Mouse (Mus musculus) v-Abl transformed pro-B cells (cell line): ENCODE data around the gene Smoc2.

ENCODE experiments used
- in situ Hi-C, 2 experiments: fragments of 400-800 bp; cut with MboI; formaldehyde crosslinking; loops; one replicate each; pipeline ENCODE4 v1.15.1; 2025; ENCODE audit not compliant: unreplicated experiment in 2 of 2

Gene Smoc2

GRCm38 (mm10) chr17:14273386-14273785 is 5.9 kb upstream of the Smoc2 start:
- in situ Hi-C loops: no loop called here

- in situ Hi-C loops: no loop called here
Measured at GRCm38 (mm10) chr17:14277310-14277709, 2.0 kb upstream of the Smoc2 start.

- in situ Hi-C loops: no loop called here
Measured at GRCm38 (mm10) chr17:14279966-14280300, 627 bp downstream of the Smoc2 start.

GRCm38 (mm10) chr17:14280425-14280833 is 1.1 kb downstream of the Smoc2 start:
- in situ Hi-C loops: no loop called here

GRCm38 (mm10) chr17:14288015-14288616 is 8.8 kb downstream of the Smoc2 start:
- in situ Hi-C loops: no loop called here

- in situ Hi-C loops: no loop called here
Measured at GRCm38 (mm10) chr17:14293617-14294016, 14.3 kb downstream of the Smoc2 start.

GRCm38 (mm10) chr17:14295146-14295545 is 15.8 kb downstream of the Smoc2 start:
- in situ Hi-C loops: no loop called here

GRCm38 (mm10) chr17:14300361-14300760 is 21.1 kb downstream of the Smoc2 start:
- in situ Hi-C loops: no loop called here

- in situ Hi-C loops: no loop called here
Measured at GRCm38 (mm10) chr17:14301491-14302344, 22.4 kb downstream of the Smoc2 start.

- in situ Hi-C loops: no loop called here
Measured at GRCm38 (mm10) chr17:14302356-14302755, 23.1 kb downstream of the Smoc2 start.

GRCm38 (mm10) chr17:14303722-14304121 is 24.4 kb downstream of the Smoc2 start:
- in situ Hi-C loops: no loop called here

GRCm38 (mm10) chr17:14309884-14310283 is 30.6 kb downstream of the Smoc2 start:
- in situ Hi-C loops: no loop called here

- in situ Hi-C loops: no loop called here
Measured at GRCm38 (mm10) chr17:14312440-14312839, 33.1 kb downstream of the Smoc2 start.

GRCm38 (mm10) chr17:14314308-14314707 is 35.0 kb downstream of the Smoc2 start:
- in situ Hi-C loops: no loop called here

GRCm38 (mm10) chr17:14316536-14316935 is 37.2 kb downstream of the Smoc2 start:
- in situ Hi-C loops: no loop called here

GRCm38 (mm10) chr17:14317439-14317838 is 38.1 kb downstream of the Smoc2 start:
- in situ Hi-C loops: no loop called here

GRCm38 (mm10) chr17:14326156-14326555 is 46.9 kb downstream of the Smoc2 start:
- in situ Hi-C loops: no loop called here

GRCm38 (mm10) chr17:14328037-14328436 is 48.7 kb downstream of the Smoc2 start:
- in situ Hi-C loops: no loop called here

GRCm38 (mm10) chr17:14330498-14330897 is 51.2 kb downstream of the Smoc2 start:
- in situ Hi-C loops: no loop called here

- in situ Hi-C loops: no loop called here
Measured at GRCm38 (mm10) chr17:14339932-14340557, 60.7 kb downstream of the Smoc2 start.

GRCm38 (mm10) chr17:14340736-14341135 is 61.4 kb downstream of the Smoc2 start:
- in situ Hi-C loops: no loop called here

- in situ Hi-C loops: no loop called here
Measured at GRCm38 (mm10) chr17:14342511-14342910, 63.2 kb downstream of the Smoc2 start.
